Mouse (Mus musculus) fibroblast of lung, adult 2 months (primary cell): ENCODE data around the gene Zrsr2.
A peak's percentile ranks its signal among the peaks of the same experiment; 100 is the strongest.

Experiments
- DNase-seq: peaks from one replicate; pipeline ENCODE4 v3.0.0-alpha.2; 2011; ENCODE audit warnings: low read depth

Zrsr2 gene

GRCm38 (mm10) chrX:163958467-163958875, at the start of gene Zrsr2:
TSS of gene Zrsr2 (minus strand) at chrX:163958661.
- DNase-seq = peak; percentile 72

- DNase-seq = no peak
Observed at GRCm38 (mm10) chrX:164004809-164005208, 46.3 kb upstream of the Zrsr2 start.

- no peak for DNase-seq
Observed at GRCm38 (mm10) chrX:163999848-164000247, 41.4 kb upstream of the Zrsr2 start.

GRCm38 (mm10) chrX:163996754-163997153, 38.3 kb upstream of the Zrsr2 start:
- no peak for DNase-seq

GRCm38 (mm10) chrX:163987718-163988374, 29.4 kb upstream of the Zrsr2 start:
- no peak for DNase-seq

GRCm38 (mm10) chrX:163982129-163982528, 23.7 kb upstream of the Zrsr2 start:
- no peak for DNase-seq

DNA sequence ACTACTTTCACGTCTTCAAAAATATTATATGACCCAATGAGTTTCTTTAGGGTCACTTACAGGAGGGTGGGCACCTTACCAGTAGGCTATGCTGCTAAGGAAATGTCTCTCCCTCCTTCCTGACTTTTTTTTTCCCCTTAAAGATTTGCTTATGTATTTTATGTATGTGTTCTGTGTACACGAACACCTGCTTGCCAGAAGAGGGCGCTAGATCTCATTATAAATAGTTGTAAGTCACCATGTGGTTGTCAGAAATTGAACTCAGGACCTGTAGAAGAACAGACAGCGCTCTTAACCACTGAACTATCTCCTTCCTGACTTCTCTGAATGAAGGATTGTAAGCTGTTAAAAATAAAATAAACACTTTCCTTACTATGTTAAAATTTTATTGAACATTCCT, 23.0 kb upstream of the Zrsr2 start:
- DNase-seq = no peak

GRCm38 (mm10) chrX:163981092-163981491, 22.6 kb upstream of the Zrsr2 start:
- no peak for DNase-seq

DNA sequence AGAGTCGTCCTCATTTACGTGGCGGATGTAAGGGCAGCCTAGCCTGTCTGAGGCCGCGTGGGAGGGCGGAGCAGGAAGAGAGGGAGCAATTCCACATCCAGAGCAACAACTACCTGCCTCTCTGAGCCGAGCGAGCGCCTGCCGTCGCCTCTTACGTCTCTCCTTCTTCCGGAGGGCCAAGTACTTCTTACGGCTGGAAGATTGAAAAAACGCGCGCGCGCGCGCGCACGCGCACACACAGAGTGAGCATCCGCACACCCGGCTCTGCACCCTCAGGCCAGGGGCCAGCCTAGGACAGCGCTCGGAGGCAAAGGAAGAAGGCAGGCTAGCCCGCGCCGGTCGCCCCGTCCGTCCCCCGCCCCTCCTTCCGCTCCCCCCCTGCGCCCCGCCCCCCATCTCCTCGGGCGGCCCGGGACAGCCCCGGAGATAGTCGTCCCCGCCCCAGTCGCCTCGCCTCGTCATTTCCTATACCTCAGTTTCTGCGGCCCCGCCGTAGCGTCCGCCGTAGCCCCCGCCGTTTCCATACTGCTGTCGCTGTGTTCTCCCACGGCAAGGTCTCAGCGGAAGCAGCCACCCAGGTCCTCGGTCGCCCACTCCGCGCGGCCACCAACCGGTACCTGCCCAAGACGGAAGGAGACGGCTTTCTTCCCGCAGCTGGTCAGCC, 526 bp downstream of the Zrsr2 start:
- DNase-seq = no peak

- DNase-seq = no peak
Observed at GRCm38 (mm10) chrX:163957381-163957780, 1.1 kb downstream of the Zrsr2 start.

DNA sequence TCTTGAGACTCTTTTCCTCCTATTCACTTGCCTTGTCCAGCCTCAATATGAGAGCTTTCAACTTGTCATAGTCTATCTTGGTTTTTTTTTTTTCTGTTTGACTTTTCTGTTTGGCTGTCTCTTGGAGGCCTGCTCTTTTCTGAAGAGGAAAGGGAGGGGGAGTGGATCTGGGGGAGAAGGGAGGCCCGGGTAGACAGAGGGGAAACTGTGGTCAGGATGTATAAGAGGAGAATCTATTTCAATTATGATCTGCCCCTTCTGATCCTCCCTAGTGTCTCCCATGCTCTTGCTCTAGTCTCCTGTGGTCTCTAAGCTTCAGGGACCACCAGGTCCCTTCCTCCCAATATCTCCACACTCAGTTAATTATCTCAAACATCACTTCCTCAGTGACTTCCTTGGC, 6.8 kb downstream of the Zrsr2 start:
- no peak for DNase-seq

- DNase-seq = peak; percentile 4
Observed at GRCm38 (mm10) chrX:163944381-163944780, 14.1 kb downstream of the Zrsr2 start.

DNA sequence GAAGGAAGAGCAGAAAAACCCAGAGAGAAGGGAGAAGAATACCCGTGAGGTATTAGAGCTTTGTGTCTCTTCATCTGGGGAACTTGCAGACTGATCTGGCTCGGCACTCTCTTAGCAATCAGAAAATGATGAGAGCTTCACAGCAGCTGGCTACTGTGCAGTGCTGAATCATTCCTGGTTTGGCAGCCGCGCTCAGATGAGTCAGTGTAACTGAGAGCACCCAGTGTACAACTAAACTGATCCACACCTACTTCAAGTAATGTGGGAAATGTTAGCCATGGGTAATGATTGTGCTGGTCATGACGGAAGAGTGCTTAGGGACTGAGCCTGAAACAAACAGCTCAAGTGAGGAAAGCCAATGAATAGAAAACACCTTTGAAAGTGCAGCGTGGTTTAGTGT, 19.9 kb downstream of the Zrsr2 start:
- peak; percentile 80 for DNase-seq

DNA sequence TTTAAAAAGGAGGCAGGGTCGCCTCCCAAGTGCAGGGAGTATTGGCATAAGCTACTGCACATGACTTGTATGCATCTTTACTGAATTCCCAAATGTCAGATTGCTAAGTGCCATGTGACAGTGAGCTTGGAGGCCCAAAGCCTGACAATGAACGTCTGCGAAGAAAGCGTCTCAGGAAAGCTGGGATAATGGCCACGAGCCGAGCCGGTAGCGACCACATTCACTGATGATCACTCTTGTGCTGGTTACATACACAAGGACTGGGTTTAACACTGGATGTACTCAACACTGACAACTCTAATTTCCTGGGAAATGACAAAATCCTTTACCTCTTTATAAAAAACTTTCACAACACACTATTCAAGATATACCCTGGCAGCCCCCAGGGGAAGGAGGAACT, 23.7 kb downstream of the Zrsr2 start:
- DNase-seq = no peak

DNA sequence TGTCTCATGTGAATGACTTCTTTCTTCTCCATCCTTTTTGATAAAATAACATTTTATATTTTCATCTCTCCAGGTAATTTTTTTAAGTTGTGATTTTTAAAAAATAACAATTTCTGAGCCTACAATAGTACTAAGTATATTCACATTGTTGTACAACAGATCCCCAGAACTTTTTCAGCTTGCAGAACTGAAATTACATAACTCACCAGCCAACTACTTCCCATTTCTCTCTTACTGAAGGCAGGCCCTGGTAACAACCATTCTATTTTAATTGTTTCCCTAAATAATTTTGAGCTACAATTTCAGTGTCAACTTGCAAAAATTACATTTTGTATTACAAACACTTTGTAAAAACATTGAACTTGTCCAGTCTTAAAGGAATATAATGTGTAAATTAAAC, 28.9 kb downstream of the Zrsr2 start:
- no peak for DNase-seq

DNA sequence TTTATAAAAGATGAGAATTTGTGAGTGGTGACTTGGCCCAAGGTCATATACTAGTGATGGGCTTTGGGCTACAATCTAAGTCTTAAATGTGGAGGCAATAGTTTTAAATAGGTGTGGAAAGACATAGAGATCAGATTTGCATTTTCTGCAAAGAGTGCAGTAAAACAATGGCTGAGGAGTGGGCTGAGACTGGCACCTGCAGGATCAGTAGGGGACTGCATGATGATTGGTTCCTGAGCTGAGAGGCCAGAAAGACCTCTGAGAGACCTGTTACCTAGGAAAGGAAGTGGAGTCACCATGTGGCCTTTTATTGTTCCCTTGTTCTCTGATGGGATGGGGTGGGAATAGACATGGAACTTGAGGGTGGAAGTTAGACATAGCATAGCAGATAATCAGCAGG, 45.7 kb downstream of the Zrsr2 start:
- no peak for DNase-seq

GRCm38 (mm10) chrX:163909381-163909780, 49.1 kb downstream of the Zrsr2 start:
- no peak for DNase-seq

DNA sequence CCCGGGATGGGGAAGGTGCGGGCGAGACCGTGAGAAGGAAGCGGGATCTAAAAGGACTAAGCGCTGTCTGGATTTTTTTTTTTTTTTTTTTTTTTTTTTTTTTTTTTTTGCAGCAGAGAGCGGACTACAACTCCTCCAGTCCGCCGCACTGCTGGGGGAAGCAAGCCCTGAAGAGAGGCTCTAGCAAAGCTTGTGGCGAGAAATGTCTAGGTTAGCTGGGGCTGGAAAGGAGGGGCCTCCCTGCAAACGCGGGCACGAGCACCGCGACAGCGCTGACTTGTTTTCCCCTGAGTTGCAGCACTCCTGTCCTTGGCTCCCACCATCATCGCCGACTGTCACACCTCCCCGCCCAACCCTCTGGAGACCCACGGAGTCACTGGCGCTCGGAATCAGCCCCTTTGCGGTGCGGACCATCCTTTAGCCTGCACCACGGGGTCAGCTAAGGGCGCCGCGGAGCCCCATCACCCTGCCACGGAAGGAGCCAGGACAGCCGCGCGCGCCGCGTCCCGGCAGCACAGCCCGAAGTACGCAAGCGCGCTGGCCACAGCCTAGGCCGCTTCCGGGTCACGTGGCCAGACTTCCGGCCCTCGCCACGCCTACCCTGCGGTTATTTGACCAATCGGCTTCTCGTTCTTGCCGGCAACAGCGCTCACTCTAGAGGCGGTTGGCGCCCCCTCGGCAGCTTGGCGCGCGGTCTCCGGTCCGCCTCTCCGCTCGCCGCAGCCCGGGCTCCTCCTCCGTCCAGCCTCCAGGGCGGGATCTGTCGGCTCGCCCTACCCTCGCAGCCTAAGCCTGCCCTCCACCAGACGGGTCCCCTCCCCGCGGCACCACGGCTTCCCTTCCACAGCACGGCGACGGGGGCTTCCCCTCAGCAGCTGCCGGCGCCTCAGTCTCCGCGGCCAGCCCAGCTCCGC, 49.9 kb downstream of the Zrsr2 start, which contains the start of gene Ap1s2:
TSS of gene Ap1s2 (plus strand) at position 681 of the 914 bp plus-strand sequence.
- DNase-seq = peak; percentile 81

- no peak for DNase-seq
Observed at GRCm38 (mm10) chrX:163908003-163908336, 50.5 kb downstream of the Zrsr2 start.

DNA sequence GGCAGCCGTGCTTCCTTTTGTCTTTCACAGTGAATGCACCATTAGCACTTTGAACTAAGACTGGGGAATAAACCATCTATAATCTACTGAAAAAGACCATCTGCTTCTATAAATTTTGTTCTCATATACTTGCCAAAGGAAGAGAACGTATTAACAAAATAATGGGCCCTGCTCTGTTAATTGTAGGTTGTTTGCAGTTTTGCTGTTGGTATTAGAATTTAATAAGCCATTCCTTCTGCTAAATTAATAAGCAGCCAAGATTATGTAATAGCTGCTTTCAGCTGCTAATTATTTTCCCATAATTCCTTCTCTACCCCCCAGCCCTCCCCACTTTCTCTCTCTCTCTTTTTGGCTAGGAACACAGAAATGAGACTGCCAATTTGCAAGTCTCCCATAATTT, 51.6 kb downstream of the Zrsr2 start:
- DNase-seq = no peak

DNA sequence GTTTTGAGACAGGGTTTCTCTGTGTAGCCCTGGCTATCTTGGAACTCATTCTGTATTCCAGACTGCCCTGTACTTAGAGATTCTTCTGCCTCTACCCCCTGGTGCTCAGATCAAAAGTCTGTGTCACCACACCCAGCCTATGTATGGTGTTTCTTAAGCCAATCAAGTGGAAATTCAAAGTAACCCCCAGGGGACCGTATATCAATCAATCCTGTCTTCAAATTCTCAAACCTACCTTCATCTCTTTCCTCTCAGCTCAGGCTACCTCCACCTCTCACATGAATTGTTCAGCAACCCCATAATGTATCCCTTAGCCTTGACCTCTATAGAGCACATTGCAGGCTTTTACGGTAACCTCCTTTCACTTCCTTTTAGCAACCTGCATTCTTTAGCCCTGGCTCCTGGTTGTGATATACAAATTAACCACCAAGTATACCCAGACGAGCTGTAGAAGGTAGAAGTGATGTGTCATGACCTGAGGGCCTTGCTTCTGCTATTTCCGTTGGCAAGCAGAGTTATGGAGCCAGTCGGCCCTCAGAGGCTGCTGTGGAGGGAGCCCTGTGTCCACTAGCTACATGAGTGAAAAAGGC, 58.9 kb downstream of the Zrsr2 start:
- DNase-seq = no peak

- DNase-seq = no peak
Observed at GRCm38 (mm10) chrX:163897354-163897753, 61.1 kb downstream of the Zrsr2 start.
